Mouse (Mus musculus) v-Abl transformed pro-B cells (cell line): ENCODE results near the gene Gm27027.

ENCODE experiments used
- in situ Hi-C, 2 experiments: fragments of 400-800 bp; cut with MboI; formaldehyde crosslinking; loops; one replicate each; pipeline ENCODE4 v1.15.1; 2025; ENCODE audit not compliant: unreplicated experiment in 2 of 2

The Gm27027 gene

DNA sequence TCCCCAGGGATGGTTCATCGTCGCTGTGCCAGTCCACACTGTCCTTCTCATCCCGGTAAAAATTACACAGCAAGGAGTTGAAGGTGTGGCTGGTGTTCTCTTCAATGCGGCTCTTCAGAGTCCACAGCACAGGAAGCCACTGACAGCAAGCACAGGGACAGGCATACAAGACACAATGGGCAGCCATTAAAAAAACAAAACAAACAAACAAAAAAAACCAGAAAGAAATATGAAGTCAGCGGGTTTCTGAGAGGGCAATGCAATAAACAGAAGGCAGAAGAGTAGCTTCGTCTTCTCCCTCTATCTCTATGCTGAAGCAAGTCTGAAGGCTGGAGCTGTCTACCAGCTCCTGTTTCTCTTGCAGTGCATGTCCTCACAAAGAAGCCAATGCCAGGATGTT is at the start of gene Gm27027:
Gene Gm27027, minus strand, starts transcription at position 101 of the 400 bp plus-strand sequence.
- in situ Hi-C loops = no loop called here

DNA sequence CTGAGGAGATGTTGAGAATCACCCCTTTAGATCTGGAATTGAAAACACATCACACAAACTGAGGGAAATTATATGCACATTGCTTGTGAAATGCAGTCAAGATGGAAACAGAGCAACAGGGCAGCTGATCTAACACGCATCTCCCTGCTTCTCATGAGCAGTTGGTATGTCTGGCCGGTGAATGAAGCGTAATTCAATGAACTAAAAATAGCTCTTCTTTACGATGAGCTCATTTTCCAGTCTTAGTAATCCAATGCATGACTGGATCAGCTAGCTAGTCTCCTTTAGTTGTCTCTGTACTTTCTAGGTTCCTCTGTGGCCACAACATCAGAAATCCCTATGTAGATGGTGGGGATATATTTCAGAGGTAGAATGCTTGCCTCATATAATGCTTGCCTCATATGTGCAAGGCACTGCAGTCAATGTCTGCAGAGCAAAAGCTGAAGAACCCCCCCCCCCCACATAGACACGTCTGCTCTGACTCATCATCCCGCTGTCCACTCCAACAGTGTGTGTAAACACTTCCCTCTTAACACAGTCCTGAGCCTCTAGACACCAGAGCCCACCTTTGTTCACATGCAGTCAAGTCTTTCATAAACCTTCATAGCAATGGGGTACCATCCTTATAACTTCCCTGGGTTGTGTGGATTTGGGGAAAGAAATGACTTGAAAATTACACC is 49.4 kb upstream of the Gm27027 start:
- in situ Hi-C loops = no loop called here

DNA sequence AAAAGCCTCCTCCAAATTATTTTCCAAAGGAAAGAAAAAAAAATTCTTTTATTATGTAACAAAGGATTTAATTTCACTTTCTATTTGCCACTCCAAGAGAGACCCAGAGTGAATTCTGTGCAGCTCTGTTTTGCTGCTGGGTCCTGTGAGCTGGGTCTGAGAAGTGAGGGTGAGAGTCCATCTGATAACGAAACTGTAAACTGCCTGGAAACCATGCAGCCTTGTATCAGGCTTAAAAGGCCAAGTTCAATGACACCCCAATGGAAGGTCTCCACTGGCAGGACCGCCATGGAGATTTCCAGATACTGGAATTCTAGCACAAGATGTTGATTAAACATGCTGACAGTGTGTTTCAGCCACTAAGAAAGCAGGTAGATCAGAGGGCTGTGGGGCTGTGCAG is 48.0 kb upstream of the Gm27027 start:
- in situ Hi-C loops = no loop called here

DNA sequence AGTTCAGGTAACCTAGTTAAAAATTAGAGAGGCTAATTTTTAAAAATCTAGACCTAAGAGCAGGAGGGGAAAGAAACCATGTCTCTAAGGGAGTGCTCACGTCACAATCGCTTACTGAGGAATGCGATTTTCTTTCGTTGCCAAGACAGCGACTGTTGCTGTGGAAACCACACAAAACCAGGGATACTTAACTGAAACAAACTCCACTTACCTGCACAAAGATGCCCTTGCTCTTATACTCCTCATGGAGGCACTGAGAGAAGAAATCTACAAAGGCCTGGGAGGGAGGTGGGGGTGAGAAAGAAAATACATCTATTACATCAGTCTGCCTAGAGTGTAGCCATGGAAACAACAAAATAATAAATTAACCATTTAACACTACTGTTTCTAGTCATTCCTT is 47.5 kb upstream of the Gm27027 start:
- in situ Hi-C loops = no loop called here

DNA sequence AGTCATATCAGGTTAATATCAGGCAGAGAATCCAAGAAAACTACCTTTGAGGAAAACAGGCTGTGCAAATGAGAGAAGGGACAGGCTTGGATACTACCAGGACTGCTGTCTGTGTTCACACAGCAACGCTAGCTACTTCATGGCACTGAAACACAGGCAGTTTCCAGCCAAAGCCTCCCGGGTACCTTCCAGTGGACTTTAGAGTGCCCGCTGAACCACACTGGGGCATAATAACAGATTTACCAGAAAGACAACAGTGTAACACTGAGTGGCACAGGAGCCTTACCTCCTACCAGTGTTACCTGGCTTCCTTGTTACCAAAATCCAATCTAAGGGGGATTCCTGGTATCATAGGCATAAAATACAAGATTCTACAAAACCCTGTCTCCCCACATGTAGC is 46.3 kb upstream of the Gm27027 start:
- in situ Hi-C loops = no loop called here

DNA sequence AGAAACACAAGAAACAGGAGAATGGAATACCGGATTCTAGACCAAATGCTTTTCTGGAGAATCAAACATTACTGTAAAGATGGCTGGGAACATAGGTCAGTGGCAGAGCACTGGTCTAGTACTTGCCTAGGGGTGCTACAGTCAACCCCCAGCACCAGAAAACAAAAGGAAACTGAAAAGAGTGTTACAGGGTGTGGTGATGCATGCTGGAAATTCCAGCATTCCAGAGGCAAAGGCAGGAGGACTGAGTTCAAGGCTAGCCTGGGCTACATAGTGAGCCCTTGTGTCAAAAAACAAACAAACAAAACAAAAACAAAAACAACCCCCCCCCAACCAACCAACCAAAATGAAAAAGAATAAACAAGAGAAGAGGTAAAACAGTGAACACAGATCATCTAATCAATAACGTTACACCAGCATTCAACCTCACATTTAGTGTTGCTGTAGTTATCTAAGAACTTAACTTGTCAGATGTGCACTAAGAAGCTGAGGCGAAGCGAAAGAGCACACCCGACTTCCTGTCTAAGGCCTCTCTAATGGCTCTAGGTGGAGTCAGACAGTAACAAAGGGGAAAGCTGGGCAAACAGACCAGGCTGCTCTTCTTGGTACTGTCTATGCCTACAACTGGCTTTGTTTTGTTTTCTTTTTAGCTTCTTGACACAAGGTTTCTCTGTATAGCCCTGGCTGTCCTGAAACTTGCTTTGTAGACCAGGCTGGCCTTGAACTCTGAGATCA is 44.4 kb upstream of the Gm27027 start:
- in situ Hi-C loops = no loop called here

DNA sequence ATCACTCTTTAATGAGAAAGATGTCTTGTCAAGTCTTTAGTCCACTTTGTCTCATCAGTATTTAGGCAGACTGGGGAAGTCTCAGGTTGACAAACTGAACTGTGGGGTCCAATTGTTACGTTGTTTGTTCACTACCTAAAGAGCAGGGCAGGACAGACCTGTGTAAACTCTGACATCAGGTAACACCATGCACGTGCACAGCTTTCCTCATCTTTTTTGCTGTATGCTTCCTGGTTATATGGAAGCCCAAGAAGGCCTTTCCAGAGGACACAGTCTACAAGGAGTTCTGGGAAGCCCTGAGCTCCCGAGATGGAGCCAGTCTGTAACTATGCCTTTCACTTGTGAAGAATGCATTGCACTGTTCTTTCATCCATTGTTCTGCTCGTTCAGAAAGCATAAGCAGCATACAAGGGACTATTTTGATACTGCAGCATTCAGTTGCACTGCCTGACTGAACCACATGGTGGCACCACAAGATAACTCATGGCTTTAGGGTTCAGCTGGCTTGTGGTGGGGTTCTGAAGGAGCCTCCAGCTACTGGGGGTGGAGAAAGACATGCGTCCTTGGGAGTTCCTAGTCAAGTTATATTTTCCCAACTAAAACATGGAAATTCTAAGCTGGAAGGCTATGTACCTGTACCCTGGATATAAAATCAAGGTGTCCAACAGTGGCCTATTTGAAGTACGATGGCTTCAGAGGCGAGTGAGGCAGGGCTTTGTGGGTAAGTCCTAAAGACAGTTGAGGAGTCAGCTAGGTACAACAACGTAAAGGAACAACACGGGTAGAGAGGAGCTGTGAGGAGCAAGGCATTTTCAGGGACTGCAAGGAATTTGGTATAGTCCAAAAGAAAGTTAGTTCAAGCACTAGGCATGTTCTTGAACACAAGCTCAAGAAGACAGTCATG is 39.5 kb upstream of the Gm27027 start:
- in situ Hi-C loops = no loop called here

DNA sequence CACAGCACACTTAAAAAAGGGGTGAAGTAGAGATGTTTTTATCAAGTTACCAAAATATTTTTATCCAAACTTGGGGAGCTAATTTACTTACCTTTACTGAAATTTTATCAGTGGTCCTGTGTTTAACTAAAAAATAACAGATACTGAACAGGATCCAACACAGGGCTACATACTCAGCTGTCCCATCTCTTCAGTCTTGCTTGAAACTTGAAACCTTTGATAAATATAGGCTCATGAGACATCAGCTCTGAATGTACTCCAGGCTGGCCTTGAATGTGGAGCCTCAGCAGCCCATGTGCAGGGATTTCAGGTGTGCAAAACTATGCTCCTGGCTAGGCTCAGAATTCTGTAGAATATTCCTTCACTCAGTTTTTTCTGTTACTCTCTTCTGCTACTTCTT is 34.4 kb upstream of the Gm27027 start:
- in situ Hi-C loops = no loop called here

DNA sequence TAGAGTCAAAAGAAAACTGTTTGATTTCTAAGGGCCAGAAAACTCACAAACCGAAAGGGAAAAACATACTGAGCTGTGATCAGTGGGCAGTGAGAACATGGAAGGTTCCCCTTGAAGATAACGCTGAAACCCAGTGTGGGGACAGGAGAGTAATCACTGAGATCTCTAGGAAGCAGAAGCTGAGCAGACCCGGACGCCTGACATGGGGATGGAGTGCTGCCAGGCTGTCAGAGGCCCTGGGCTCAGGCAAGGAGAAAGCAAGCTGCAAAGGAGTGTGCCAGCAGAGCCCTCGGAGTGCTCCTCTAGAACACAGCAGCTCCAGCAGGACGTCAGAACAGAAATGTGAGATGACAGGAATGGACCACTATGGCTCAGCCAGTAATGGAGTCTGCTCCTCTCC is 28.5 kb upstream of the Gm27027 start:
- in situ Hi-C loops = no loop called here

DNA sequence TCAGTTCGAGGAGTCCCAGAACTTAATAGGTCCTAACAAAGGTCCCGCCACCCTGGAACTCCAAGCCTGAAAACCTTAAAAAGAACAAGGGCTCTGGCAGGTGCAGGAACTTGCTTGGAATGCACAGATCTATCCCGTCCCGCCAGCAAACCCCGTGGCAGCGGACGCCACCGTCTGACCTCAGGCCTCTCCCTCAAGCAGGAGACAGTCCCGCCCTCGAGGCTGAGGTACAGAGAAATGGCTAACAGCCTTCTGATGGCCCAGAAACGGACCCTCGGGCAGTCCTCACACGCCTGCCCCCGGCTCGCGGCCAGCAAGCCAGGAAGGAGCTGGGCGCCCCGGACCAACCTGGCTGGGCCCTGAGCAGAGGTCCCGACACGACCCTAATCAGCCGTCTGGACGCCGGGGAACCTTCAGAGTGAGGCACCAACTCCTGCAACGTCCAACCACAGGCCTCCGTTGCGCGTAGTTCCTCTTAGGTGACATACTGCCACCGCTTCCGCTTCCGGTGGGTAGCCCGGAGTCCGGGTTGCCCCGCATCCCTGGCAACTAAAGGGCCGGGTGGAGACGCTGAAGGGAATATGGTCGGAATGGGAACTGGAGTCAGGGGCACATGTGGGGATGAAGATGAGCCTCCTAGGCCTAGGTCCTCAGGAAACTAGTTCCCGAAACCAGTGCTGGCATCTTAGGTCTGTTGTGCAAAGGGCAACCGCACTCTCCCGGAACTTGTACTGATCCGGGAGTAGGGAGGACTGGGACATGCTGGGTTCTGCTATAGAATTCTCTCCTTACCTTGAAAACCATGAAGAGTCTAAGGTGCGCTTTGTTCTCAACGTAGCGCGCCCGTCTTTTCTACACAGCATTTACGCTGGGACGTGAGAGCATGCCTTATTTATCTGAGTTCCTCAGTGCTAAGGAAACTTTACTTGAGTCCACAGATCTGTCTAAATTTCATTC is 14.5 kb upstream of the Gm27027 start, which contains the start of gene Alkbh3:
Gene Alkbh3, minus strand, starts transcription at position 473 of the 957 bp plus-strand sequence.
- in situ Hi-C loops = no loop called here

DNA sequence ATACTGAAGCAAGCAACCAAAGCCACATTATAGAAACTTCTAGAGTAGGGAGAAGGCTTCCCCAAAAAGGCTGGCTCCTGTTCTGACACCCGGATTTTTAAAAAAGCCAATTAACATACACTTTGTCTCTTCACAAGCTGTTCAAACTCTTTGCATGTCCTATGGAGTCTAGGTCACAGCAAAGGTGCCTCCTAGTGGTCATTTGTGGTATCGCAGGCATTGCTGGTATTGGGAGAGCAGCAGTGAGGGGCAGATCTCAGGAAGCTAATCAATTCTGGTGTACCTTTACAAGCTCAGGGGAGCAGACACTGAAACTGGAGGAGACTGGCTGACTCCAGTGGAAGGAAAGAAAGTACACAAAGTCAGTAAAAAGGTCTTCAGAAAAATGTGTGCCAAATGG is 6.2 kb upstream of the Gm27027 start:
- in situ Hi-C loops = no loop called here

DNA sequence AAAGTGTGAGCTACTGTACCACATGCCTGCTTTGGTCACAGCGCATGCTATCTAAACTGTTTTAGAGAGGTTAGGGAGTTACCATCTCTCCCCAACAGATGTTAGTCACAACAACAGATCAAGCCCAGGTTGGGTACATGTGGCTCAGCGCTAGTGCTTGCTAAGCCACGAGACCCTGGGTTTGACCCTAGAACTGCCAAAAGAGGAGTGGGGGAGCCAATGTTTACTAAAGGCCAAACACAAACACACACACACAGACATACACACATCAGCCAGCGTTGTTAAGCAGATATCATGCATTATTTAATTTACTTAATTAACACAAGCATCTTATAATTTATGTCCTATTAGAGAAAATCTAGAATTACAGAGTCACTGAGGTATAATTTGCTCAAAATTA is 5.8 kb upstream of the Gm27027 start:
- in situ Hi-C loops = no loop called here

DNA sequence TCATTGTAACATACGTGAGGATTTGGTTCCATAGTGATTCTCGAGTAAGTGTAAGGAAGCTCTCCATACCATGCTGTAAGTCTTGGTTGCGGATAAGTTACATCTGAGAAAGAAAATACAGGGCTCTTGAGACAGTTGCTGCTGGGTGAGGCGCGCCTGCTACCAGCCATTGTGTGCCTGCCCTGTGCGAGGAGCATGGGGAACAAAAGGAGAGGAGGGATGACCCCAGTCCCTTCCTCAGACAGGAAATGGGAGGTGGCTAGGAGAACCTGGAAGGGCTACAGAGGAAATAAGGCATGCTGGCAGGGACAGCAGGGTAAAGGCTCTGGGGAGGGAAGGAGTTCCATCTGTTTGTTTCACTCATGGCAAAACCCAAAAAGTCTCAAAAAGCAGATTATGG is 5.3 kb upstream of the Gm27027 start:
- in situ Hi-C loops = no loop called here

DNA sequence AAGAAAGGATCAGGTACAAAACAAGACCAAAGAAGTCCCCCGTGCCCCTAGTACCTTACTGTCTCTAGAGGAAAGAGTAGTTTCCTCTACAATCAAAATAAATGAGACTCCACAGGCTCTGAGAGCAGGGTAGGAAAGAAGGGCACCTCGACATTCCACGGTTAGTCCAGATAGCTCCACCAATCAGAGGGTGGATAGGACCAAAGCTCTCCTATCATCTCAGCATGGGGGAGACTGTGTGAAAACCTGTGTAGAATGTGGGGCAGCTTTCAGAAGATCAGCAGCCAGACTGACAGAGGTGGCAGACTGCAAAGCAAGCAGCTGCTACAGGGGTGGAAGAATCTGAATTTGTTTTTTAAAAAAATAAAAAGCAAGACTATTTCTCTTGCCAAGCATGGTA is 3.3 kb downstream of the Gm27027 start:
- in situ Hi-C loops = loop anchor here in 1 of 2 experiments (5.0 kb wide), 1 partner anchor 111 kb away; no protein-coding TSS in a partner anchor

DNA sequence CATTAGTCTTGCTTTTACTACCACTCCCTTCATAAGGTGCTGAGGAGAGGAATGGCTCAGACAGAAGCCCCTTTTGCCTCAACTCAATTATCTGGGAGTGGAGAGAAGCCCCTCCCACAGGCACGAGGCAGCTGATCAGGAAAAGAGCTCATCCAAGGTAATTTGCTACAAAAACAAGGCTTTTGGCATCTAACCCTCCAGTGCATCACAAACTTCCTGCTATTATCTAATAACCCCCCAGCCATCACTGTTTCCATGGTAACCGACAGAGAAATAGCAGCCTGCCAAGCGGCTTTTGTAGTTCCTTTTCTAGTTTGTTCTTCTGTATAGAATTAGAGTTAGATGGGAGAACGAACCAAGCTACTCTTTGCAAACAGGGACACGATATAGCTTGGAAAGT is 3.9 kb downstream of the Gm27027 start:
- in situ Hi-C loops = loop anchor here in 1 of 2 experiments (5.0 kb wide), 1 partner anchor 110 kb away; no protein-coding TSS in a partner anchor

DNA sequence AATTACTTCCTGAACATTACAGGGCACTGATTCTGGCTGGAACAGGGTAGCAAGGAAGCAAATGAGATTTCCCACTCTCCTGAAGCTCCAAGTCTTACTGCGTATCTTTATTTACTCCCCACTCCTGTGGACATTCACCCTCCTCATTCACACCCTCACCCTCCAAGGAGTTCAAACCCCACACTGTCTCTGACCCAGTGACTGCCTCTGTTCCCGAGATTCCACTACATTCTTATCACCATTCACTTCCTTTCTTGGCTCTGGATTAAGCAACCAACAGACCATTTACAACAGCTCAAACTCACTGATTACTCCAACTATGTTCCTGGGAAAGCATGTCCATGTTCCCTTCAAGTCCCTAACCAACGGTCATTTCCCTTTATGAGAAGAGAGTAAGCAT is 4.8 kb downstream of the Gm27027 start:
- in situ Hi-C loops = loop anchor here in 1 of 2 experiments (5.0 kb wide), 1 partner anchor 109 kb away; no protein-coding TSS in a partner anchor

DNA sequence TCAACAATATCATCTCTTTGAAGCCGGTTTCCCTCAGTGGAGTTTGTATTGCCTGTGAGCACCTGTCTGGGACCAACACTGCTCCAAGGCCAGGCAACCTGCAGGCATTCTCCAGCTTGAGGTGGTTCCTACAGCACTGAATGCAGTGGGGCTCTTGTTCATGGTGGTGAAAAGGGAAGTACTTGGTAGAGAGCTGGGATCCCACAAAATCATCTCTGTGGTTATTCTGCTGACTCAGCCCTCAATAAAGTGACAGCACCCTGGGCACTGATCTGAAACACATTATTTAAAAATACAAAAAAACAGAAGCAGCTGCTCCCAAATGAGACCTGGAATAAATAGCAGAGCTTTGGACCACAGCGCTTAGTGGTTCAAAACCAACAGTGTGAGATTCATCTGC is 7.7 kb downstream of the Gm27027 start:
- in situ Hi-C loops = no loop called here

DNA sequence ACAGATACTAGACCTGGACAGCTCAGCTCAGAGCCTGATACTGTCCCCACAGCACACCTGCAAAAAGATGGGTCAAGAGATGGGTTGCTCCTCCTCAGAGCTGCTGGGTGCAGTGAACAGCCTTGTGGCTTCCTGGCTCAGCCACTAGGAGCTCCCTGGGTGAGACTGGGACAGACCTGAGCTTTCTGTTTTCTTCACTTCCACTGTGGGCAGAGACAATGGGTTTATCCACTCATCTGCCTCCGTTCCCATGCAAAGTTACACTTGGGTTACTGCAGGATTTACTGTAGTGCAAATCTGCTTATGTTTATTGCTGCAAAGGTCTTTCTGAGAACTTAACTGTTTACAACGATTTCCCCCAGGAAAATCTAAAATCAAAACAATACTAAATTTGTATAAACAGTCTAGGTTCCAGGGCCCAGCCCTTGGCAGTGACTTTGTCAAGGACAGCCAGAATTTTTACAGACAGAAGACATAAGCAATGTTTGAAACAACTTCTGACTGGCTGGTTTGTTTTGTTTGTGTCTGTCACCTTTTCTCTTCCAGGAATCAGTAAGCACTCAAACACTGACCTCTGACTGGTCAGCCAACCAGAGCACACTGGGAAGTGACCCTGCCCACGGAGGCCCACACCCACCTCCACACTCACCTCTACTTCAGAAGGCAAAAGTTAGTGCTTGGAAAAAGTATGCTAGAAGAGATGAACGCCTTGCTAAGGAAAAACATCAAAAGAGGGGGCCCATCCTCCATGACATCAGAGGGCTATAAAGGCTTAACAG is 13.5 kb downstream of the Gm27027 start:
- in situ Hi-C loops = no loop called here
